Mouse (Mus musculus) G1E (cell line): ENCODE data around the gene Sass6.

Experiments used
- CTCF ChIP-seq: IDR thresholded peaks from 2 replicates; pipeline ENCODE4 v1.5.1; 2012; ENCODE audit warnings: low read depth, low read length, inconsistent platforms, mixed read lengths
- GATA1 ChIP-seq: IDR thresholded peaks from 2 replicates; pipeline ENCODE4 v1.6.1; 2012; ENCODE audit warnings: borderline replicate concordance, low read length, inconsistent platforms, mixed read lengths
- GATA2 ChIP-seq: IDR thresholded peaks from 2 replicates; pipeline ENCODE4 v1.6.1; 2012; ENCODE audit warnings: low read depth, low read length, inconsistent platforms, borderline replicate concordance
- POLR2AphosphoS5 ChIP-seq: IDR thresholded peaks from 2 replicates; pipeline ENCODE4 v1.6.1; 2012; ENCODE audit warnings: low read depth, low read length, inconsistent platforms; ENCODE audit not compliant: insufficient replicate concordance
- TAL1 ChIP-seq: conservative IDR thresholded peaks from 2 replicates; pipeline ENCODE4 v1.6.1; 2012; ENCODE audit warnings: low read depth, low read length, inconsistent platforms, mixed read lengths

- TF ChIP-seq TAL1 (no peak), GATA1 (no peak), CTCF (no peak), POLR2AphosphoS5 (no peak), GATA2 (no peak)
Measured at GRCm38 (mm10) chr3:116648805-116649204, 54.0 kb downstream of the Sass6 start.
